Mouse (Mus musculus): ENCODE measurements at regions not wholly inside any gene's neighbourhood (a gene's known extent, or its start where the extent isn't known, plus 50 kb on each side); places are given as distances from the start of the nearest gene placed in this dataset.
"Not testable (repeated sequence)": the region's sequence is repeated elsewhere in the genome, so short reads cannot be mapped to it uniquely, and the experiment has no call there.

GRCm38 (mm10) chr3:8310379-8311128, 1299.3 kb downstream of the Zfp704 start:
- DNase-seq: peak; percentile 47

- no peak for DNase-seq
These were observed 1302.6 kb downstream of the Zfp704 start for GRCm38 (mm10) chr3:8307296-8307695.

GRCm38 (mm10) chr3:8304784-8305183, 1305.1 kb downstream of the Zfp704 start:
- DNase-seq: peak; percentile 12

DNA sequence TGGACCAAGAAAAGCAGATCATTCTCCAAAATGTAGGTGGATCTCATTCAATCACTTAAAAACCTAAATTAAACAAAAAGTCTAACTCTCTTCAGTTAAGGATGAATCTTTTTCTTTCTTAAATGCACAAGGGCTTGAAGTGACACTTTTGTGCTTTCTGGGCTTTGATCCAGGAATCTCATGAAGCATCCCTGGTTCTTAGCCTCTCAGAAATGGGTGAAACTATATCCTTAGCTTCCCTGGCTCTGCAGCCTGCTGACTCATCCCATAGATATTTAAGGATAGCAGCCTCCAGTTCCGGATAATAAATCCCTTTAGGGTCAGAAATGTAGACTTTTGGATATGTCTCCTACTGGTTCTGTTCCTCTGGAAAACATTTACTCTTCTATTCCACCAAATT, 1316.8 kb downstream of the Zfp704 start:
- no peak for DNase-seq

DNA sequence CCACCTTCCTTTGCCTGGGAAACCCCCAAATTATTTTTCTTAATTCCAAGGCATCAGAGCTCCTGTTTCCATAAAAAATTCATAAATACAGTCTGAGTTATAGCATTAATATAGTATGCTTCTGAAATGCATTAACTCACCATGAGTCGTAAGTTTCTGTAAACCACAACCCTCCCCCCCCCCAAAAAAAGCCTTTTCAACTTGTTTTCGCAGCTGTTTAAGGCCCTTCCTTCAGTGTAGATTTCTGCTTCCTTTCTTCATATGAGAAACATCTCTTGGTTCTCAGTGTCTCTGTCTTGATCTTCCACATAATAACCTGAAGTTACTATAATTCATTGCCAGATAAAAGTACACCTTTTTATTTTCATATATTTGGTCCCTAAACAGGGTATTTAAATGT, 1320.3 kb downstream of the Zfp704 start:
- DNase-seq: no peak

DNA sequence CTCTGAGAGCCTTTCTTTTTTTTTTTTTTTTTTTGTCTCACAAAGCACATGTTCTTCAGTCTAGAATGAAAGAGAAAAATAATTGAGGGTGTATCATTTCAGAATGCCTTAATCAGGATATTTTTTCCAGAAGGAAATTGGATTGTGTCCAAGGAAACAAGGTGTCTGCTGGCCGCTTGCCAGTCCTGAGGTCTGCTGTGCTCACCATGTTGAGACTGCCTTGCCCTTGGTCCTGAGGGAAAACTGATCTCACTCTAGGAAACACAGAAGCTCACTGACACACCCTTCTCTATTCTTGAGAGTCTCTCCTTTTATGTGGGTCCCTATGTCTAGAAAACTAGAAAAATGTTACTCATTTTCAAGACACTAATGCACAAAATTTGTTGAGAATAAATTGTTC, 1321.4 kb downstream of the Zfp704 start:
- no peak for DNase-seq

DNA sequence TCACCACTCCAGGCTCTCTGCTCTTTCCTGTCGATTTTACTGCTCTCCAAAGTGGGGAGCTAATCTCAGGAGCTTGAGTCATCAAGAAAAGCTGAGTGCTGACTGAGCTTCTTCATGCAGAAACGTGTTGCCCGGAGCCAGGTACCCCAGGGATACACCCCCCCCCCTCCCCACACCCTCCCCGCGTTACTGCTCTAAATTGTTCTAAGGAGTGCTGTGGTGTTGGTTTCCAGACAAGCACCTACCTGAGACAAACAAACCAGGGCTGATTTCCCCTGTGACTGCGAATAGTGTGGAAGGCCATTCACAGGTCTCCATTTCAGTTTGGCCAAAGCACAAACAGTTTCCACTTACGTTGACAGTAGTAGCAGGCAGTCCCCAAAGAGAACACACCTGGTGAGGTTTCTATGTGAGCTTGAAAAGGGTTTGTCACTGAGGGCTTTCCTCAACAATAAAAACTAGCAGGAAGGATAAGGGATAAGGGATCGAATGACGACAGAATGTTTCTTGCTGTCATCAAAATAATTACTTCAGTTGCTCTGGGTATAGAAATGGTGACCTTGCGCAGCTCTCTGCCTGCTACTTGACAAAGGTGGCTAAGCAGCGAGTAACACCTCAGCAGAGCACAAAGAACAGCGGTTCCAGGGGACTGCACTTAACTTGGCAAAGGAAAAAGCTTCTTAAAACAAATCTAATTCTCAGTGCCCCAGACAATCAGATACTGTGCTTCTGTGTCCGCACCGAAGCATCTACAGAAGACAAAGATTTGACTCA, 1325.0 kb downstream of the Zfp704 start:
- DNase-seq: no peak

GRCm38 (mm10) chr3:8282411-8282810, 1327.5 kb downstream of the Zfp704 start:
- no peak for DNase-seq

GRCm38 (mm10) chr3:8276661-8277060, 1333.2 kb downstream of the Zfp704 start:
- no peak for DNase-seq

- DNase-seq: no peak
These were observed 1339.0 kb downstream of the Zfp704 start for GRCm38 (mm10) chr3:8270935-8271298.

DNA sequence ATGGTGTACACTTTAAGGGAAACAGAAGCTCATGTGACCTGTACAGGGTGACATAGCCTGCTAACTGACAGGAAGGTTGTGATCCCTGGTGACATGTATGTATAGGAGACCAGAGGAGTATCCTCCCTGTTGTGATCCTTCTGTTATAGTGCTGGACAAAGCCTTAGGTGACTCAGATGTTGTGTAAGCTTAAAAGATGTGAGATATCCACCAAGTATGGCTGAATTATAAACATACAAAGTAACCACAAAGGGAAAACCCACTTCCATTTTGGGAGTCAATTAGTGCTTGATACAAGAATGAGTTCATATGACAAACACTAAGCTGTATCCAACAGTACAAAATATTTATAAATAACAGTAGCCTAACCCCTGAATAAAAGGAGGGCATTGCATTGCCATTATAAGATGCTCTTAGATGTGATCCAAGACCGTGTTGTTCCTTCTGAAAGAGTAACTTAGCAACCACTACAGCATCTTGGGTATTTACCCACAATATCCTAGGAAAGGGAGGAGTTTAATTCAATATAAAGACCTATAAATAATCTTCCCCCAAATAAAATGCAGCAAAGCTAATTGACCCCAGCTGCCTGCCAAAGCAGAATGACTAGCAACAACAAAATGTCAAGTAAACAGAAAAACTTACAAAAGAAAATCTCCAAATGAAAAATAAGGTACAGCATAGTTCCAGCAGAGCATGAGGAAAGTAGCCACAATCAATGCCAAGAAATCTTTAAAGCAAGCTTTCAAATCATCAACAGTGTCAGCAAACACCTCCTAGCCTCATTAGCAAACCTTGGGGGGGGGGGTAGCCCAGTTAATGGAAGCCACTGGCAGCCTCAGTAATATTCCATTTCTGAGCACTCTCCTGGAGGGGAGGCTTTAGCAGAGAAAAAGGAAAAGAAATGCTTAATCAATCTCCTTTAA, 1339.6 kb downstream of the Zfp704 start:
- DNase-seq: no peak

DNA sequence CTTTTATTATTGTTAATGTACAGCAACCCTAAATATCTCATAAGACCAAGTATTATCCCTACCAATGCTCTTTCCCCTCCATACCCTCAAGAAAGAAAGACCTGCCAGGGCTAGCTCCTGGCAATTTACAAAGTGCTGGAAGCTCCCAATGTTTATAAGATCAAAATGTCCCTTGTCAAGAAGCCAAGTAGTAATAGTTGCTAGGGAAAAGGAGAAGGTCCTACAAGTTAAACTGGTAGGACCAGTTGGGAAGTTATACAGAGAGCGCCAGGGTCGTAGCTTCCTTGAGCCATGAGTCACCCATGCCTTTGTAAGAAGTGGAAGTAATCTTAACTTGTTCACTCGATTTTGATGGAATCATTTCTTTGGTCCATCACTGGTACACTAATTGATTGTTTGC, 1344.1 kb downstream of the Zfp704 start:
- DNase-seq: no peak

- DNase-seq: peak; percentile 4
These were observed 1345.4 kb downstream of the Zfp704 start for GRCm38 (mm10) chr3:8264366-8265033.

DNA sequence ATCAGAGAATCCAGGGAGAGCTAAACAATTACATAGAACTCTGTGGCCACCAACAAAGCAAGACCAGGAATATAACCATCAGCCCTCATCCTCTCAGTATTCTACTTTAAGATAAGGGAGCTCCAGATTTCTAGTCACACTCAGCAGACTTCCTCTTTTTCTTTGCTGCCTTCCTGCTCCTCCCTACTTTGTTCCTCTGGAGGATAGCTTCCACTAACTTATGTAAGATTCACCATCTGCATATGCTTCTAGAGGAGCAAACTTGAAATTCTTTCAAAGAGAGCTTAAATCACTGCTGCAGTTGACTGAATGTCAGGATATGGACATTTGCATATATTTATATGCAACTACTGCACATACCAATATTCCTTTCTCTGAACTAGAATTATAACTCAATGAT, 1352.6 kb downstream of the Zfp704 start:
- no peak for DNase-seq

- DNase-seq: no peak
These were observed 1357.6 kb downstream of the Zfp704 start for GRCm38 (mm10) chr3:8252311-8252710.

- DNase-seq: no peak
These were observed 1361.0 kb downstream of the Zfp704 start for GRCm38 (mm10) chr3:8248911-8249310.

DNA sequence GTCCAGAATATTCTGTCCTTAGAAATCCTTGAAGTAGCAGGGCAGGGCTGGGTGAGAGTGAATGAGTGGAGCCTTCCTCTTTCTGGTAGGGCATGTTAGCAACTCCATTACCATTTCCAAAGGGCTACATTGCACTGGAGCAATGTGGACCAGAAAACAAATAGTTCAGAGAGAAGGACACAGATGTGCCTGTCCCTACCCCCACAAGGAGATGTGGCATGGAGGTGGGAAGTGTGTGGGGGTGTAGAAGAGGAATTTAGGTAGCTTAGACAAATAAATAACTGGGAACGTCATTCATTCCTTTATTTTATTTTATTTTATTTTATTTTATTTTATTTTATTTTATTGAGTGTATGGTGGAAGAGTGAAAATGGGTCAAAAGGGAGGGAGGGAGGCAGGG, 1364.1 kb downstream of the Zfp704 start:
- DNase-seq: not testable (repeated sequence)

DNA sequence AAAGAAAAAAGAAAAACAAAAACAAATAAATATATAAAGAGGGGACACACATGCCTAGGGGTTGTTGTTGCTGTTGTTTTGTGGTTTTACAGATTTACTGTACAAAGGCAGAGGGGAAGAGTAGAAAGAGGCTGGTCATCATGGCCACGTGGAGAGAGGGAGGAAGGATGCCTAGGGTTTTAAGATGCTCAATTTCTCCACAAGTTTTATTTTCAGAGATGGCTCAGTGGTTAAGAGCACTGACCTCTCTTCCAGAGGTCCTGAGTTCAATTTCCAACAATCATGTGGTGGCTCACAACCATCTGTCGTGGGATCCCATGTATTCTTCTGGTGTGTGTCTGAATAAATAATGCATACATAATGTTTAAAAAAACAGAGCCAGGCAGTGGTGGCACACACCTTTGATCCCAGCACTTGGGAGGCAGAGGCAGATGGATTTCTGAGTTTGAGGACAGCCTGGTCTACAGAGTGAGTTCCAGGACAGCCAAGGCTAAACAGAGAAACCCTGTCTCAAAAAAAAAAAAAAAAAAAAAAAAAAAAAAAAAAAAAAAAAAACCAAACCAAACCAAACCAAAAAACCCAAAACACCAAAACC, 1364.6 kb downstream of the Zfp704 start:
- peak; percentile 71 for DNase-seq

DNA sequence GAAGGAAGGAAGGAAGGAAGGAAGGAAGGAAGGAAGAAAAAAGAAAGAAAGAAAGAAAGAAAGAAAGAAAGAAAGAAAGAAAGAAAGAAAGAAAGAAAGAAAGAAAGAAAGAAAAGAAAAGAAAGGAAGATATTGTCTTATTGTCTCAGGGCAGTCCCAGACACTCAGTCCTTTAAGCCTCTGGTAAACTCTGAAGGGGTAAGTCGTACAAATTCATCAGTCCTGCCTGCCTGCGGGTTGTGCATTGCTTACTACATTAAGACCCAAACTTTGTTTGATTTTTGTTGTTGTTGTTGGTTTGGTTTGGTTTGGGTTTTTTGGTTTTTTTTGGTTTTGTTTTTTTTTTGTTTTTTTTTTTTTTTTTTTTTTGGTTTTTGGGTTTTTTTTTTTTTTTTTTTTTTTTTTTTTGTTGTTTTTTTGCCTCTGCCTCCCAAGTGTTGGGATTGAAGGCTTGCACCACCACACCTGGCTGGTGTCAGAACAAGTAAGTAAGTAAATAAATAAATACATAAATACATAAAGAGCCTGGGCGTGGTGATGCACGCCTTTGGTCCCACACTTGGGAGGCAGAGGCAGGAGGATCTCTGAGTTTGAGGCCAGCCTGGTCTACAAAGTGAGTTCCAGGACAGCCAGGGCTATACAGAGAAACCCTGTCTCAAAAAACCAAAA, 1365.2 kb downstream of the Zfp704 start:
- peak; percentile 54 for DNase-seq

DNA sequence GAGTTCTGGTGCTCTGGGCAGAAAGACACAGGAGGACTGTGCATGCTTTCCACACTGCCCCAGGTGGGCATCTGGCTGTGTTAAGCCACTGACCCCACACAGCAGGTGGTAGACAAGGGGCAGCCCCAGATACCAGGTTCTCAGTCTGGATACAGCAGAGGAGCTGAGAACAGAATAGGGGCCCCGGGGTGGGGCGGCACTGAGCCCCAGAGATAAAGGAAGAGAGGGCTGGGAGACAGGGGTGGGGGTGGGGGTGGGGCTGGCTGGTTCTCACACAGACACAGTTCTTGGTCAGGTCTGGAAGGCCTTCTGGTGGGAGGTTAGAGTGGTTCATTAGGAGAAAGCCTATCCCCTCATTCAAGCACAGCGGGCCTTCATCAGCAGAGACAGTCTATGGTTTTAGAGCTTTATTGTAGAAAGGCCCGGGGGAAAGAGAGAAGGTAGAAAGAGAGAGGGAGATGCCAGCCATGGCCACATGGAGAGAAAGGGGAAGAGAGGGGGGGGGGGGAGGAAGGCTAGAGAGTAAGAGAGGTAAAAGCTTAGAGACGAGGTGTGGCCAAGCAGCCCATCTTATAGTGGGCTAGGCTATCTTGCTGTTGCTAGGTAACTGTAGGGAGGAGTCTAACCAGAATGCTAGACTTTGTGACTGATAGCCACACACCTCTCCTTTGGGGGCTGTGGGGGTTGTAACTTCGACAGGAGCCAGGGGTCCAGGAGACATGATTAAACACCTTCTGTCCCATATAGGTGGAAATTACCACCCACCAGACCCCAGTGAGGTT, 1403.1 kb downstream of the Zfp704 start:
- no peak for DNase-seq

DNA sequence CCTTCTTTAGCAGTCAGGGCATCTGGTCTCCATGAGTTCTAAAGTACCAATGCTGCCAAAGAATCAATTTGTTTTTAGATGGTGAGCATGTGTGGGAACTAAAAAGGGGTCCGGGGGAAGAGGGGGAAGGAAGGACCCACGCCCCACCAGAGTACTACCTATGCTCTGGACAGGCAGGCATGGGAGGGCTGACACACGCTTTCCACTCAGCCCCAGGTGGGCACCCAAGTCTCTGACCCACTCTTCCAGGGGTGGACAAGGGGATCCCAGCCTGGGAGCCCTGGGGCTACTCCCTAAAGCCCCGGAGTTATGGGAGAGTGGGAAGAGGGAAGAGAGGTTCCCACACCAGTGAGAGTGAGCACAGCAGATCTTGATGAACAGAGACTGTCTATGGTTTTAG, 1446.9 kb downstream of the Zfp704 start:
- no peak for DNase-seq
